Mouse (Mus musculus) liver, postnatal 0 days (tissue): ENCODE results near the gene Pde10a. TPM values are rescaled to one million over a fixed set of nuclear protein-coding genes. Genes with fewer than 3 reads are reported as not detected.

Experiments used
- ATAC-seq: fragments of 200-750 bp; cut with Nextera tagmentation; 2 replicates; pipeline ENCODE4 v1.8.0; 2017; ENCODE audit warnings: mild to moderate bottlenecking, moderate library complexity
- DNase-seq: peaks from one replicate; pipeline ENCODE4 v3.0.0-alpha.2; 2016
- H3K27ac ChIP-seq: fragments of 300-500 bp; sonication (generic); 2 replicates; pipeline ENCODE4 v1.5.1; 2014; ENCODE audit warnings: antibody characterized with exemption, moderate library complexity, mild to moderate bottlenecking, low read depth
- H3K27me3 ChIP-seq: fragments of 300-500 bp; sonication (generic); 2 replicates; pipeline ENCODE4 v1.6.1; 2014; ENCODE audit warnings: low read length, control low read depth, mixed read lengths; ENCODE audit not compliant: insufficient read depth
- H3K36me3 ChIP-seq: fragments of 300-500 bp; sonication (generic); replicated peaks from 2 replicates; pipeline ENCODE4 v1.6.1; 2014; ENCODE audit warnings: mild to moderate bottlenecking, control low read depth, low read length, moderate library complexity, mixed read lengths; ENCODE audit not compliant: insufficient read depth
- H3K4me1 ChIP-seq: fragments of 300-500 bp; sonication (generic); 2 replicates; pipeline ENCODE4 v1.6.1; 2014; ENCODE audit warnings: antibody characterized with exemption, mild to moderate bottlenecking, control low read depth; ENCODE audit not compliant: insufficient read depth
- H3K4me2 ChIP-seq: fragments of 300-500 bp; sonication (generic); 2 replicates; pipeline ENCODE4 v1.6.1; 2014; ENCODE audit warnings: low read depth, mild to moderate bottlenecking, low read length, moderate library complexity, mixed read lengths
- H3K4me3 ChIP-seq: fragments of 300-500 bp; sonication (generic); 2 replicates; pipeline ENCODE4 v1.5.1; 2014; ENCODE audit warnings: low read depth, low read length
- H3K9ac ChIP-seq: fragments of 300-500 bp; sonication (generic); replicated peaks from 2 replicates; pipeline ENCODE4 v1.6.1; 2014; ENCODE audit warnings: mild to moderate bottlenecking, moderate library complexity
- H3K9me3 ChIP-seq: fragments of 300-500 bp; sonication (generic); 2 replicates; pipeline ENCODE4 v1.6.1; 2016; ENCODE audit warnings: mild to moderate bottlenecking, control low read depth, low read length, mixed read lengths
- CTCF ChIP-seq: sonication (generic); IDR thresholded peaks from 2 replicates; pipeline ENCODE4 v1.5.1; 2016; ENCODE audit warnings: antibody characterized with exemption, low read depth
- EP300 ChIP-seq: IDR thresholded peaks from 2 replicates; pipeline ENCODE4 v1.6.1; 2016; ENCODE audit warnings: antibody characterized with exemption, low read depth, mild to moderate bottlenecking
- WGBS: fragments of 180-500 bp; shearing (Covaris S2); extraction: QIAGEN DNeasy Blood & Tissue Kit; methylation state at CpG from one replicate; pipeline ENCODE4 v1.1.7; 2014; ENCODE audit not compliant: insufficient replicate concordance; 5-methylcytosine and 5-hydroxymethylcytosine counted together
- polyA plus RNA-seq: library from polyadenylated mRNA; unstranded; fragments of >200 nt; fragmentation: Nextera tagmentation; extraction: Ambion mirVana; gene quantifications from 2 replicates; pipeline ENCODE4 v1.2.1, GENCODE M21; 2015

The Pde10a gene
- polyA plus RNA-seq, 1 experiment from 2014 or later, result 0.90 TPM

GRCm38 (mm10) chr17:8864638-8865497, 339.7 kb downstream of the Pde10a start:
- Histone ChIP-seq H3K36me3 (no peaks in the 10 kb centered on the region), H3K9ac (no peak overlapping the region), H3K27ac (no peak overlapping the region), H3K4me1 (peaks cover 10% of the 10 kb centered on the region), H3K9me3 (no peaks in the 10 kb centered on the region), H3K27me3 (no peaks in the 10 kb centered on the region), H3K4me3 (no peak overlapping the region), H3K4me2 (no peak overlapping the region)
- ATAC-seq, result peak; percentile 16; the same call in 1 of the 2 replicates
- TF ChIP-seq CTCF, result no peak
- no peak for TF ChIP-seq EP300
- no peak for DNase-seq
- WGBS, result 56% methylated on average over 8 of the region's 8 CpGs

- ATAC-seq, result peak; percentile 64
- no peak for TF ChIP-seq EP300
- TF ChIP-seq CTCF, result no peak
- H3K4me3 ChIP-seq, result no peak overlapping the region
- H3K4me2 ChIP-seq, result peak overlapping the region; percentile 32
- peak overlapping the region; percentile 34; the same call in 1 of the 2 replicates for H3K27ac ChIP-seq
- H3K27me3 ChIP-seq, result no peaks in the 10 kb centered on the region
- H3K9ac ChIP-seq, result no peak overlapping the region
- 24% methylated on average over 25 of the region's 25 CpGs for WGBS
- no peaks in the 10 kb centered on the region for H3K36me3 ChIP-seq
- peak; percentile 54 for DNase-seq
- H3K4me1 ChIP-seq, result peaks cover 10% of the 10 kb centered on the region
- H3K9me3 ChIP-seq, result no peaks in the 10 kb centered on the region
Measured at GRCm38 (mm10) chr17:8867331-8868237, 342.4 kb downstream of the Pde10a start.

DNA sequence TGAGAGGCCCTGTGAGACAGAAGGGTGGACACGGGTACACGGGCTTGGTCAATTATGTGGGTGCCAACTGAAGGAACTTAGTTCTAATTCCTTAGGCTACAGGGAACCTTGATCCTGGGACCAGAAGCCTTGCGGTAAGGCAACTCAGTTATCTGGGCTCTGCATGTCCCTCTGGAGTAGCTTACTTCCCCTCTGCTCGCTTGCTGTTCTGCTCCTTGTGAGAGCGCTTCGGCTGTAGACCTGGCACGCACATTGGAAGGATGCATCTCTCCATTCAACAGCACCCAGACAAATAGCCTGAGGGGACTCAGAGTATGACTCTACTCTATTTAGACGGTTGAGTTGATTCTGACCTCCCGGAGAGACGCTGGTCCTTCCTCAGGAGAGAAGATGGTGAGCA, 344.1 kb downstream of the Pde10a start:
- Histone ChIP-seq H3K27ac (no peak overlapping the region; the same call in 1 of the 2 replicates), H3K4me3 (no peak overlapping the region), H3K4me1 (peaks cover 10% of the 10 kb centered on the region), H3K4me2 (no peak overlapping the region), H3K36me3 (no peaks in the 10 kb centered on the region), H3K9me3 (no peaks in the 10 kb centered on the region), H3K9ac (no peak overlapping the region), H3K27me3 (no peaks in the 10 kb centered on the region)
- TF ChIP-seq EP300 (no peak), CTCF (no peak)
- WGBS, result 54% methylated on average over 10 of the region's 10 CpGs
- no peak for ATAC-seq
- no peak for DNase-seq

DNA sequence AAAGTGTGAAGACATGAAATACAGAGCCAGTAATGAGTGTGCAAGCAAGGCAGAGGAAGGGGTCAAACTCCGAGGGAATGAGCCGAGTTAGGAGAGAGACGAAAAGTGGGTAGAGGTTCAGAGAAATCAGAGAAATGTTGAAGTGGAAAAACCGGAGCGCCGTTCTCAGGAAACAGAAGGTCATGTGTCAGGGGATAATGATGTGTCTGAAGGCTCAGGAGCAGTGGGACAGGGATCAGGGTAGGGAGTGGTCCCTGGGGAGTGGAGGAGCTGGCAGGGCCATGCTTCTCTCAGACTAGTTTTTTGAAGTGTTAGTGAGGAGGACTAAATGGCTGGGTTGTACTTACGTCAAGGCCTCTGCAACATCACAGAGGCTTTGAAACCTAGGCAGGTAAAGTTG, 345.7 kb downstream of the Pde10a start:
- 69% methylated on average over 7 of the region's 7 CpGs for WGBS
- Histone ChIP-seq H3K27me3 (no peaks in the 10 kb centered on the region), H3K4me2 (no peak overlapping the region), H3K36me3 (no peaks in the 10 kb centered on the region), H3K4me1 (peaks cover 10% of the 10 kb centered on the region), H3K9me3 (no peaks in the 10 kb centered on the region), H3K4me3 (no peak overlapping the region), H3K9ac (no peak overlapping the region), H3K27ac (no peak overlapping the region)
- ATAC-seq, result no peak
- DNase-seq, result no peak
- TF ChIP-seq EP300, result no peak
- no peak for TF ChIP-seq CTCF

DNA sequence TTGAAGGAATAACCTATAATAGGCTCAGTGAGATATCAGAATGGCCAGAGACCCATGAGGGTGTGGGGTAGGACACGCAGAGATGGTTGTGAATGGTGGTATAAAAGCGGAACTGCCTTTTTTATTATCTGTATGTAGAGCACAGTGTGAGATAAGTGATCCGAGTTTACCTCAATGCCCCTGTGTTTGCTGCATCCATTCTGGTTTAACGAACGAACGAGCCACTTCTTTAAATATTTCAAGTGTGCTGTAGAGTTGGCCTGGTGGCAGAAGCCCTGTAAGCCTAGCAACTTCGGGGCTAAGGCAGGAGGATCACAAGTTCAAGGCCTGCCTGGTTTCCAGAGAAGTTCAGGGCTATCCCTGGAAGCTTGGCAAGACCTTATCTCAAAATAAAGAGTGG, 346.2 kb downstream of the Pde10a start:
- no peak for DNase-seq
- Histone ChIP-seq H3K27me3 (no peaks in the 10 kb centered on the region), H3K4me2 (no peak overlapping the region), H3K4me3 (no peak overlapping the region), H3K9me3 (no peaks in the 10 kb centered on the region), H3K27ac (no peak overlapping the region), H3K4me1 (peaks cover 10% of the 10 kb centered on the region), H3K9ac (no peak overlapping the region), H3K36me3 (no peaks in the 10 kb centered on the region)
- no peak for TF ChIP-seq CTCF
- ATAC-seq, result no peak
- WGBS, result 48% methylated on average over 7 of the region's 7 CpGs

DNA sequence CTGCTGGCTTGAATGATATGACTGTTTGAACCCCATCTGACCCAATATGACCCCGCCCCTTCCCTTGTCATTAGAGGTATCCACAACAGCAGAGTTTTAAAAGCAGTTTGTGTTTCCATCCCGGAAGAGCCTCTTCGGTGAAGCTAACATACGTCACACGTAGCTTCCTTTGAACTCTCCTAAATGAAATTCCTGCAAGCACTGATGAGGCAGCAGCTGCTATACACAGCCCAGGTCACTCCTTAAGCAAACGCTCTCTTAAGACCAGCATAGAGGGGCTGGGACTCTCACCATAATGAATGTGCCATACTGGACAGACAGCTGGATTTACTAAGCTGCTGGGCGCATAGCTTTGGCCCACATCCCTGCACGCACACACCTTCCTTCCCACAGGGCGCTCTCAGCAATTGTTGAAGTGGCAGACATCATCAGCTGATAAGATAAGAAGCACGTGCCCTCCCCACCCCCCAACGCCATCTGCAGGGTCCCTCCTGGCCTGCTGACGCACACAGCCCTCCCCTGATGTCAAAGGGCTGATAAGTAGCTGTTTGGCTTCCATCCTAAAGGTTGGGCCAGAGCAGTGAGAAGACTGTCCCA, 346.9 kb downstream of the Pde10a start:
- DNase-seq (no peak), ATAC-seq (no peak)
- Histone ChIP-seq H3K9ac (no peak overlapping the region), H3K4me3 (no peak overlapping the region), H3K27ac (no peak overlapping the region), H3K9me3 (no peaks in the 10 kb centered on the region), H3K4me1 (peaks cover 10% of the 10 kb centered on the region), H3K4me2 (no peak overlapping the region), H3K36me3 (no peaks in the 10 kb centered on the region), H3K27me3 (no peaks in the 10 kb centered on the region)
- 28% methylated on average over 12 of the region's 12 CpGs for WGBS
- TF ChIP-seq CTCF, result no peak
- no peak for TF ChIP-seq EP300
